Mouse (Mus musculus) kidney, embryonic 14.5 days (tissue): ENCODE measurements at regions not wholly inside any gene's neighbourhood (a gene's known extent, or its start where the extent isn't known, plus 50 kb on each side); places are given as distances from the start of the nearest gene placed in this dataset.
A peak's percentile ranks its signal among the peaks of the same experiment; 100 is the strongest.

ENCODE experiments used
- ATAC-seq: fragments of 200-750 bp; cut with Nextera tagmentation; 2 replicates; pipeline ENCODE4 v1.8.0; 2017; ENCODE audit warnings: moderate number of reproducible peaks, mild to moderate bottlenecking, moderate TSS enrichment, moderate library complexity; ENCODE audit not compliant: low FRiP score, low TSS enrichment
- H3K27ac ChIP-seq: fragments of 300-500 bp; sonication (generic); 2 replicates; pipeline ENCODE4 v1.5.1; 2014; ENCODE audit warnings: low read depth, mild to moderate bottlenecking, low read length, moderate library complexity, mixed read lengths
- H3K27me3 ChIP-seq: fragments of 300-500 bp; sonication (generic); 2 replicates; pipeline ENCODE4 v1.6.1; 2014; ENCODE audit warnings: mild to moderate bottlenecking, low read length; ENCODE audit not compliant: control insufficient read depth, insufficient read depth
- H3K36me3 ChIP-seq: fragments of 300-500 bp; sonication (generic); 2 replicates; pipeline ENCODE4 v1.6.1; 2014; ENCODE audit warnings: low read length, mixed read lengths; ENCODE audit not compliant: control insufficient read depth, insufficient read depth
- H3K4me1 ChIP-seq: fragments of 300-500 bp; sonication (generic); 2 replicates; pipeline ENCODE4 v1.6.1; 2014; ENCODE audit warnings: low read length, mixed read lengths; ENCODE audit not compliant: control insufficient read depth, insufficient read depth
- H3K4me2 ChIP-seq: fragments of 300-500 bp; sonication (generic); replicated peaks from 2 replicates; pipeline ENCODE4 v1.6.1; 2014; ENCODE audit warnings: low read depth, mild to moderate bottlenecking, low read length
- H3K4me3 ChIP-seq: fragments of 300-500 bp; sonication (generic); 2 replicates; pipeline ENCODE4 v1.5.1; 2014; ENCODE audit warnings: mild to moderate bottlenecking, low read length
- H3K9ac ChIP-seq: fragments of 300-500 bp; sonication (generic); 2 replicates; pipeline ENCODE4 v1.6.1; 2014; ENCODE audit warnings: low read depth, mild to moderate bottlenecking, low read length, moderate library complexity
- H3K9me3 ChIP-seq: fragments of 300-500 bp; sonication (generic); 2 replicates; pipeline ENCODE4 v1.6.1; 2016; ENCODE audit warnings: low read length; ENCODE audit not compliant: control insufficient read depth
- WGBS: fragments of 180-500 bp; shearing (Covaris S2); extraction: QIAGEN DNeasy Blood & Tissue Kit; methylation state at CpG from one replicate; pipeline ENCODE4 v1.1.7; 2014; 5-methylcytosine and 5-hydroxymethylcytosine counted together

DNA sequence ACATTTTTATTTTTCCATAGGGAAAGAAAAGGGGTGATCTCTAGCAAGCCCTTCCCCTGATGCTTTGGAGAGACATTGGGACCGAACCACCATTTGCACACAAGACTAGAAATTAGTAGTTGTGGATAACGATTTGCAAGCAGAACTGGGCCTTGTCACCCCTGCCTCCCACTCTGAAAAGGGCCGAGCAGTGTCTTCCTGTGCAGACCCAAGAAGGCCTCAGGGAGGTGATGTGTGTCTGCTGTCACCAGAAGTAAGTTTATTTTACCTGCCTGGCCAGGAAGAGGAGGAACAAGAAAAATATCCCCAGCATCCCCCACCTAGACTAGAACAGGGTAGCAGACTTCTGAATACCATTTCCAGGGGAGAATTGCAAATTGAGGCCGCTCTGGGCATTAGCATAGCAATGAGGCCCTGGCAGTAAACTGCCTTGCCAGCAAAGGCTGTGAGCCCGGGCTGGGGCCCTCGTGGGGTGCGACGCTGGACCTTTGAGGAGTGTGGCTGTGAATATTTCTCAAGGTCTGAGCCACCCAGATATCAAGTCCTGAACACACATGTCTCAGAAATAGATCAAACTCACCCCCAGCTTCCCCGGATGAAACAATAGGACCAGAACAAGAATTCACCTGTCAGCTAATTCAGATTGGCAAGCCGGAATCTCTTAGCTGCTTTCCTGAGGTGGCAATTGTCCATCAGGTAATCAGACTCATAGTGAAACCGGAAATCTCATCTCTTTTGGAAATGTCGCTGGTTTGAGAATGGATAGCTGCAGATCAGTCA, 470.4 kb downstream of the Vrk1 start:
- 22% methylated on average over 12 of the region's 12 CpGs for WGBS
- H3K4me2 ChIP-seq: no peak overlapping the region
- ATAC-seq: no peak
- no peak overlapping the region for H3K4me3 ChIP-seq
- no peaks in the 10 kb centered on the region for H3K9me3 ChIP-seq
- H3K9ac ChIP-seq: no peak overlapping the region
- H3K27me3 ChIP-seq: peaks cover 46% of the 10 kb centered on the region
- no peaks in the 10 kb centered on the region for H3K36me3 ChIP-seq
- H3K27ac ChIP-seq: no peak overlapping the region
- no peaks in the 10 kb centered on the region; the same call in 1 of the 2 replicates for H3K4me1 ChIP-seq

- no peaks in the 10 kb centered on the region for H3K4me1 ChIP-seq
- no peak overlapping the region for H3K4me3 ChIP-seq
- ATAC-seq: no peak
- WGBS: 50% methylated on average over 12 of the region's 12 CpGs
- H3K36me3 ChIP-seq: no peaks in the 10 kb centered on the region
- H3K9ac ChIP-seq: no peak overlapping the region
- no peak overlapping the region for H3K4me2 ChIP-seq
- H3K9me3 ChIP-seq: no peaks in the 10 kb centered on the region
- H3K27ac ChIP-seq: no peak overlapping the region
- no peaks in the 10 kb centered on the region for H3K27me3 ChIP-seq
Measured at GRCm38 (mm10) chr12:106501622-106502327, 491.7 kb downstream of the Vrk1 start.

GRCm38 (mm10) chr12:106504285-106504684, 494.3 kb downstream of the Vrk1 start:
- Histone ChIP-seq H3K9ac (no peak overlapping the region), H3K27ac (no peak overlapping the region), H3K27me3 (no peaks in the 10 kb centered on the region), H3K9me3 (no peaks in the 10 kb centered on the region), H3K4me1 (no peaks in the 10 kb centered on the region), H3K4me3 (no peak overlapping the region), H3K4me2 (no peak overlapping the region), H3K36me3 (no peaks in the 10 kb centered on the region)
- 90% methylated on average over 8 of the region's 8 CpGs for WGBS
- ATAC-seq: no peak

- Histone ChIP-seq H3K4me1 (no peaks in the 10 kb centered on the region), H3K36me3 (no peaks in the 10 kb centered on the region), H3K9me3 (no peaks in the 10 kb centered on the region), H3K27me3 (no peaks in the 10 kb centered on the region), H3K4me2 (no peak overlapping the region), H3K4me3 (no peak overlapping the region), H3K27ac (no peak overlapping the region), H3K9ac (no peak overlapping the region)
- WGBS: 75% methylated on average over 11 of the region's 11 CpGs
- ATAC-seq: no peak
Measured at GRCm38 (mm10) chr12:106514057-106514456, 504.0 kb downstream of the Vrk1 start.

DNA sequence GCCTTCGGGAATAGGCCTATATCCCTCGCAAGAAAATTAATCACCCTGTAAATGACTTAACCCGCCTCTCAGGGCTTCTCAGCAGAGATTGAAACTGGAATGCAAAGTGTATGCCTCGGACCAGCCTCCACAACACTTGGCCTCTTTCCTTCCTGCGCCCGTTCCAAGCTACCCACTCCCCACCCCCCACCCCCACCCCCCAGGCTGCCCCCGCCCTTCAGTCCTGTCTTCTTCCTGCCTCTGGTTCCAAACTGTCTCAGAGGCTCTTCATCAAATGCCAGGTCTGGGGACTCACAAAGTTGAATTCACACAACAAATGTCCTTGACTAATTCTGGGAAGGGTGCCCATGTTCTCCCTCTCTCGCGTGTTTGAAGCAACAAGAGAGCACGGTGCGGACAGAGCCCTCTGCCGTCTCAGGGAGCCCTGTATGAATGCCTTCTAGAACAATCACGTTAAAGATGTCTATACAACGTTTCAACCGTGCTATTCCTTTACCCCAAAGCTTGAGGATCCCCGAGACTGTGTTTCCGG, 505.3 kb downstream of the Vrk1 start:
- no peaks in the 10 kb centered on the region for H3K4me1 ChIP-seq
- no peak overlapping the region for H3K9ac ChIP-seq
- WGBS: 53% methylated on average over 17 of the region's 17 CpGs
- ATAC-seq: no peak
- no peak overlapping the region for H3K27ac ChIP-seq
- no peaks in the 10 kb centered on the region for H3K36me3 ChIP-seq
- H3K9me3 ChIP-seq: no peaks in the 10 kb centered on the region
- H3K27me3 ChIP-seq: no peaks in the 10 kb centered on the region
- no peak overlapping the region for H3K4me3 ChIP-seq
- H3K4me2 ChIP-seq: no peak overlapping the region

- Histone ChIP-seq H3K27me3 (no peaks in the 10 kb centered on the region), H3K4me3 (no peak overlapping the region)
- 71% methylated on average over 5 of the region's 5 CpGs for WGBS
Measured at GRCm38 (mm10) chr12:106519141-106519540, 509.1 kb downstream of the Vrk1 start.

GRCm38 (mm10) chr12:106524411-106524810, 514.4 kb downstream of the Vrk1 start:
- H3K4me2 ChIP-seq: no peak overlapping the region
- H3K27ac ChIP-seq: no peak overlapping the region
- H3K36me3 ChIP-seq: no peaks in the 10 kb centered on the region
- no peak overlapping the region for H3K9ac ChIP-seq
- no peak for ATAC-seq
- H3K4me1 ChIP-seq: 0 out of 2 replicates have a peak, but pooled peaks cover 7% of the 10 kb centered on the region
- H3K4me3 ChIP-seq: no peak overlapping the region
- WGBS: 82% methylated on average over 4 of the region's 4 CpGs
- H3K9me3 ChIP-seq: 0 out of 2 replicates have a peak, but pooled peaks cover 2% of the 10 kb centered on the region
- peaks cover 7% of the 10 kb centered on the region; the same call in 1 of the 2 replicates for H3K27me3 ChIP-seq

More at GRCm38 (mm10) chr12:106519141-106519540, 509.1 kb downstream of the Vrk1 start:
- no peak for ATAC-seq
- Histone ChIP-seq H3K4me1 (no peaks in the 10 kb centered on the region), H3K4me2 (no peak overlapping the region), H3K36me3 (no peaks in the 10 kb centered on the region), H3K9ac (no peak overlapping the region), H3K27ac (no peak overlapping the region), H3K9me3 (no peaks in the 10 kb centered on the region)

GRCm38 (mm10) chr12:106527116-106527515, 517.1 kb downstream of the Vrk1 start:
- 64% methylated on average over 8 of the region's 8 CpGs for WGBS
- Histone ChIP-seq H3K4me1 (0 out of 2 replicates have a peak, but pooled peaks cover 7% of the 10 kb centered on the region), H3K27me3 (peaks cover 8% of the 10 kb centered on the region; the same call in 1 of the 2 replicates), H3K36me3 (no peaks in the 10 kb centered on the region), H3K9ac (no peak overlapping the region), H3K4me3 (no peak overlapping the region), H3K9me3 (0 out of 2 replicates have a peak, but pooled peaks cover 2% of the 10 kb centered on the region), H3K27ac (no peak overlapping the region), H3K4me2 (peak overlapping the region; percentile 27; the same call in 1 of the 2 replicates)
- no peak for ATAC-seq
